Mouse (Mus musculus): Measurements from ENCODE around the gene Auts2. TPM values are rescaled to one million over a fixed set of nuclear protein-coding genes. Genes with fewer than 3 reads are reported as not detected.

Gene Auts2
- total and polyA plus RNA-seq, 2 experiments from 2014 or later, result 6.8 to 12.1 TPM

- peak; percentile 53 for DNase-seq (ENCODE audit: low spot score)
- H3K9me3 ChIP-seq (replicated peaks; ENCODE audit: control insufficient read depth, low read length), result no peaks in the 10 kb centered on the region
- H3K4me1 ChIP-seq (ENCODE audit: control insufficient read depth, insufficient read depth), result 0 out of 2 replicates have a peak, but pooled peaks cover 5% of the 10 kb centered on the region
- H3K27ac ChIP-seq (ENCODE audit: low read depth), result no peak overlapping the region
- no peak for ATAC-seq (ENCODE audit: insufficient read depth, low read depth)
- no peak overlapping the region for H3K9ac ChIP-seq (replicated peaks; ENCODE audit: low read depth, low read length)
- H3K27me3 ChIP-seq (ENCODE audit: control insufficient read depth, insufficient read depth, low read length), result no peaks in the 10 kb centered on the region
- H3K4me3 ChIP-seq (ENCODE audit: low read depth, low read length), result no peak overlapping the region
- 19% methylated on average over 1 of the region's 1 CpGs for WGBS
- no peaks in the 10 kb centered on the region for H3K36me3 ChIP-seq (replicated peaks; ENCODE audit: control insufficient read depth, insufficient read depth, low read length)
- H3K4me2 ChIP-seq (ENCODE audit: low read depth, low read length), result no peak overlapping the region
- TF ChIP-seq CTCF (IDR thresholded peaks at IDR 0.05; ENCODE audit: low read depth), result no peak
- TF ChIP-seq EP300 (IDR thresholded peaks at IDR 0.05; ENCODE audit: low read depth), result no peak
Observed at GRCm38 (mm10) chr5:132436901-132437300, 106.2 kb downstream of the Auts2 start.

- DNase-seq (ENCODE audit: low spot score) (no peak), ATAC-seq (ENCODE audit: insufficient read depth, low read depth) (no peak)
- Histone ChIP-seq H3K4me2 (ENCODE audit: low read depth, low read length) (no peak overlapping the region), H3K27me3 (ENCODE audit: control insufficient read depth, insufficient read depth, low read length) (no peaks in the 10 kb centered on the region), H3K9ac (replicated peaks; ENCODE audit: low read depth, low read length) (no peak overlapping the region), H3K4me3 (ENCODE audit: low read depth, low read length) (no peak overlapping the region), H3K27ac (ENCODE audit: low read depth) (no peak overlapping the region), H3K4me1 (ENCODE audit: control insufficient read depth, insufficient read depth) (0 out of 2 replicates have a peak, but pooled peaks cover 5% of the 10 kb centered on the region), H3K36me3 (replicated peaks; ENCODE audit: control insufficient read depth, insufficient read depth, low read length) (no peaks in the 10 kb centered on the region), H3K9me3 (replicated peaks; ENCODE audit: control insufficient read depth, low read length) (no peaks in the 10 kb centered on the region)
- 93% methylated on average over 2 of the region's 2 CpGs for WGBS
- TF ChIP-seq CTCF (IDR thresholded peaks at IDR 0.05; ENCODE audit: low read depth), result no peak
- no peak for TF ChIP-seq EP300 (IDR thresholded peaks at IDR 0.05; ENCODE audit: low read depth)
Observed at GRCm38 (mm10) chr5:132436473-132436872, 106.7 kb downstream of the Auts2 start.

- Histone ChIP-seq H3K4me3 (ENCODE audit: low read depth, low read length) (no peak overlapping the region), H3K36me3 (replicated peaks; ENCODE audit: control insufficient read depth, insufficient read depth, low read length) (no peaks in the 10 kb centered on the region), H3K4me2 (ENCODE audit: low read depth, low read length) (no peak overlapping the region), H3K27me3 (ENCODE audit: control insufficient read depth, insufficient read depth, low read length) (no peaks in the 10 kb centered on the region), H3K9me3 (replicated peaks; ENCODE audit: control insufficient read depth, low read length) (no peaks in the 10 kb centered on the region), H3K9ac (replicated peaks; ENCODE audit: low read depth, low read length) (no peak overlapping the region), H3K27ac (ENCODE audit: low read depth) (no peak overlapping the region), H3K4me1 (ENCODE audit: control insufficient read depth, insufficient read depth) (0 out of 2 replicates have a peak, but pooled peaks cover 5% of the 10 kb centered on the region)
- DNase-seq (ENCODE audit: low spot score) (no peak), ATAC-seq (ENCODE audit: insufficient read depth, low read depth) (no peak)
- 88% methylated on average over 5 of the region's 5 CpGs for WGBS
- TF ChIP-seq CTCF (IDR thresholded peaks at IDR 0.05; ENCODE audit: low read depth), result no peak
Observed at GRCm38 (mm10) chr5:132435401-132435800, 107.7 kb downstream of the Auts2 start.

GRCm38 (mm10) chr5:132433377-132434115, 109.6 kb downstream of the Auts2 start:
- 0 out of 2 replicates have a peak, but pooled peaks cover 5% of the 10 kb centered on the region for H3K4me1 ChIP-seq (ENCODE audit: control insufficient read depth, insufficient read depth)
- no peaks in the 10 kb centered on the region for H3K9me3 ChIP-seq (replicated peaks; ENCODE audit: control insufficient read depth, low read length)
- no peaks in the 10 kb centered on the region for H3K27me3 ChIP-seq (ENCODE audit: control insufficient read depth, insufficient read depth, low read length)
- TF ChIP-seq EP300 (IDR thresholded peaks at IDR 0.05; ENCODE audit: low read depth) (no peak), CTCF (IDR thresholded peaks at IDR 0.05; ENCODE audit: low read depth) (no peak)
- WGBS, result 86% methylated on average over 6 of the region's 6 CpGs
- H3K9ac ChIP-seq (replicated peaks; ENCODE audit: low read depth, low read length), result no peak overlapping the region
- no peak overlapping the region for H3K4me2 ChIP-seq (ENCODE audit: low read depth, low read length)
- ATAC-seq (ENCODE audit: insufficient read depth, low read depth) (no peak), DNase-seq (ENCODE audit: low spot score) (no peak)
- no peak overlapping the region for H3K4me3 ChIP-seq (ENCODE audit: low read depth, low read length)
- no peaks in the 10 kb centered on the region for H3K36me3 ChIP-seq (replicated peaks; ENCODE audit: control insufficient read depth, insufficient read depth, low read length)
- H3K27ac ChIP-seq (ENCODE audit: low read depth), result no peak overlapping the region

GRCm38 (mm10) chr5:132429363-132429762, 113.8 kb downstream of the Auts2 start:
- DNase-seq (ENCODE audit: low spot score), result no peak
- Histone ChIP-seq H3K9me3 (replicated peaks; ENCODE audit: control insufficient read depth, low read length) (no peaks in the 10 kb centered on the region), H3K4me2 (ENCODE audit: low read depth, low read length) (no peak overlapping the region), H3K27ac (ENCODE audit: low read depth) (no peak overlapping the region), H3K27me3 (ENCODE audit: control insufficient read depth, insufficient read depth, low read length) (no peaks in the 10 kb centered on the region), H3K4me1 (ENCODE audit: control insufficient read depth, insufficient read depth) (no peaks in the 10 kb centered on the region), H3K9ac (replicated peaks; ENCODE audit: low read depth, low read length) (no peak overlapping the region), H3K36me3 (replicated peaks; ENCODE audit: control insufficient read depth, insufficient read depth, low read length) (no peaks in the 10 kb centered on the region), H3K4me3 (ENCODE audit: low read depth, low read length) (no peak overlapping the region)
- ATAC-seq (ENCODE audit: insufficient read depth, low read depth), result no peak
- TF ChIP-seq CTCF (IDR thresholded peaks at IDR 0.05; ENCODE audit: low read depth) (no peak), EP300 (IDR thresholded peaks at IDR 0.05; ENCODE audit: low read depth) (no peak)
- WGBS, result 71% methylated on average over 3 of the region's 3 CpGs

- H3K27ac ChIP-seq (ENCODE audit: low read depth), result no peak overlapping the region
- H3K4me2 ChIP-seq (ENCODE audit: low read depth, low read length), result no peak overlapping the region
- no peak for ATAC-seq (ENCODE audit: insufficient read depth, low read depth)
- H3K36me3 ChIP-seq (replicated peaks; ENCODE audit: control insufficient read depth, insufficient read depth, low read length), result no peaks in the 10 kb centered on the region
- 86% methylated on average over 3 of the region's 3 CpGs for WGBS
- no peak overlapping the region for H3K4me3 ChIP-seq (ENCODE audit: low read depth, low read length)
- no peak overlapping the region for H3K9ac ChIP-seq (replicated peaks; ENCODE audit: low read depth, low read length)
- DNase-seq (ENCODE audit: low spot score), result no peak
- no peak for TF ChIP-seq CTCF (IDR thresholded peaks at IDR 0.05; ENCODE audit: low read depth)
- no peak for TF ChIP-seq EP300 (IDR thresholded peaks at IDR 0.05; ENCODE audit: low read depth)
- H3K27me3 ChIP-seq (ENCODE audit: control insufficient read depth, insufficient read depth, low read length), result no peaks in the 10 kb centered on the region
- H3K9me3 ChIP-seq (replicated peaks; ENCODE audit: control insufficient read depth, low read length), result no peaks in the 10 kb centered on the region
- no peaks in the 10 kb centered on the region for H3K4me1 ChIP-seq (ENCODE audit: control insufficient read depth, insufficient read depth)
Observed at GRCm38 (mm10) chr5:132426342-132426741, 116.8 kb downstream of the Auts2 start.
